Mouse (Mus musculus): ENCODE data around the gene Rnase11.
"Not testable (repeated sequence)": the region's sequence is repeated elsewhere in the genome, so short reads cannot be mapped to it uniquely, and the experiment has no call there.

The Rnase11 gene

GRCm38 (mm10) chr14:51050063-51050462 is at the start of gene Rnase11:
TSS of gene Rnase11 (minus strand) at chr14:51050163.
- in situ Hi-C loops (cut with MboI): no loop called here

GRCm38 (mm10) chr14:51098921-51099320 is 49.0 kb upstream of the Rnase11 start:
- in situ Hi-C loops (cut with MboI): no loop called here

- in situ Hi-C loops (cut with MboI): not testable (repeated sequence)
These were observed 48.3 kb upstream of the Rnase11 start for GRCm38 (mm10) chr14:51098300-51098699.

DNA sequence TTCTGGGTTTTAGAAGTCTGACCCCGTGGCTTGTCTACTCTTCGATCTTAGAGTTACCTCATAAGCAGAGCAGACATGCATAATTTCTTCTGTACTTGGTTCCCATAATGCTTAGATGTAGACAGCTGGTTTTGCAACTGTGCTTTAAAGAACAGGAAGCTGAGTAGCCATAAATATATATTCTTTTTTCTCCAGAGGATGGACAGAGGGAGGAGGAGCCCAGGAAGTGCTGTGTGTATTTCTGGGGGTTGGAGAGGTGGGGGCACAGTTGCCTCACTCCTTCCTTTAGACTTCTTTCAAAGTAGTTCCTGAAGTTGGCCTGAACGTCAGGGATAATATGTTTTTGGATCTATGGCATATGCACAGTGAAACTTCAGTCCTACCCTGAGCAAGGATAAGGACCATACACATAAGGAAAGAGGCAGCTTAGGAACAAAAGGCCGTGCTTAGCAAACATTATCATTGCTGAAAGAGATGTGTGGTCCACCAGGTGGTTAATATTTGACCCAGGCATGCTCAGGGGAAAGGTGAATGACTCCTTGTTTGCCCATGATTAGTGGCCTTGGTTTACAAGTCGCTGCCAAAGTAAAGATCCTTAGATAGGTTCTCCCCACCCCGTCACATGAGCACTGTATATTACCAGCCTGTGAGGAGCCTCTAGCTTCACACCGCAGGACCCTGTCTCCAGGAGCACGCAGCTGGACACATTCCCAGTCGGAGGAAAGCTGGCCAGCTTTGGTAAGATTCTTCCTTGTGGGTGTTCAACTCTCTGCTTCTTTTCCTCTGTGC is 46.0 kb upstream of the Rnase11 start:
- in situ Hi-C loops (cut with MboI): no loop called here

DNA sequence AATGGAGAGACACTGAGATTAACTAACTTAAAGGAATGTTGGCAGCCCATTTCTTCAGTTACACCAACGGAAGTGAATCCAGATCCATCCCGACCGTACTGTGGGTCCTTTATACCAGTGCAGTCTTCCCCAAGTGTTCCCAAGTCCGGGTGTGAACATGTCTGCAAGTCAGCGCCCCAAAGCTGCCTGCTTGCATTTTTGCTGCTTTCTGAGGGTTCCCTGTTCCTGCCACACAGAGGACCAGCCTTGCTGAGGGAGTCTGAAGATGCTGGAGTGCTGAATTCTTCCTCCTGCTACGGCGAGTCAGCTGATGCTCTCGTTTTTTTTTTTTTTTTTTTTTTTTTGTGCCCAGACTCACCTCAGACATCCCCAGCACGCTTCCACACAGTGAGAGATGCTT is 45.0 kb upstream of the Rnase11 start:
- in situ Hi-C loops (cut with MboI): no loop called here

GRCm38 (mm10) chr14:51094096-51094875 is 44.3 kb upstream of the Rnase11 start:
- in situ Hi-C loops (cut with MboI): no loop called here

DNA sequence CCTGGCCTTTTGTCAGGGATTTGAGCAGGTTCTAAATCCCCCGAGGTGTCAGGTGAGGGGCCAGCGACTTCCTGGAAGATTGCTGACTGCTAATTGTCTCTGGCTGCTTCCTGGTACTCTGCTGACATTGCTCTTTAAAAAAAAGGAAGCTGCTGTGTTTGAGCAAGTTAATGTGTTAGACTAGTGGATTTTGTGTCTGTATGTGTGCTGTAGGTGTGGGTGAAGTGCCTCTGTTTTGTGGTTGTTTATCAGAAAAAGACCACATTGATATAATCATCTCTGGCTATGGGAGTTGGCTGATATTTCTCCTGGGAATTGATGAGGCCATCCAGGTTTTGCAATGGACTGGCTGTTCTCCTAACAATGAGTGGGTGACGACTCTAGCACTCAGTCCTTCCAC is 43.5 kb upstream of the Rnase11 start:
- in situ Hi-C loops (cut with MboI): no loop called here

DNA sequence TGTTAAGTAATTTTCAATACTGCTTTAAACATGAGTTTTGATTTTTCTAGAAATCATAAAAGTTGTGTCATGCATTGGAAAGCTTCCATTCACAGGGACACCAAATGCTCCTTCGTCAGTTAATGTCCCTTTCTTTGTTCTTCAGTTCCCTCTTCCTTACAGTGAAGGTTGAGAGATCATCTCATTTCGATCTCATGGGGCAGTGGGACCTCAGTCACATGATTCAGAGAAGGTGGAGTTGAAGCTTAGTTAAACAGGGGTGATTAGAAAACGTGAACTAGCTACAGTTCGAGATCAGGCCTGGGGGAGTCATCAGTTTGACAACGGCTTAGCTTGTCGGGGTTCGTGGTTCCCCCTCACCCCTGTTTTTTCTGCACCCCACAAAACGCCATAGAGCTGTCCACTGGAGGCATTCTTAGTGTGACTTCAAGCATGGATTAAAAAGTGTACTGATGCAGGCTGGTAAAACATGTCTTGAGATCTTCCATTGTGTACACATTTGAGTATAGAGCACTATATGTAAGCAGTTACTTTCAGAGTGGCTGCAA is 42.2 kb upstream of the Rnase11 start:
- in situ Hi-C loops (cut with MboI): no loop called here

- in situ Hi-C loops (cut with MboI): no loop called here
These were observed 41.2 kb upstream of the Rnase11 start, which contains the start of the genes Rnase4 and Ang for GRCm38 (mm10) chr14:51090921-51091900. TSS of gene Rnase4 (plus strand) at chr14:51091077. TSS of gene Ang (plus strand) at chr14:51091150.

DNA sequence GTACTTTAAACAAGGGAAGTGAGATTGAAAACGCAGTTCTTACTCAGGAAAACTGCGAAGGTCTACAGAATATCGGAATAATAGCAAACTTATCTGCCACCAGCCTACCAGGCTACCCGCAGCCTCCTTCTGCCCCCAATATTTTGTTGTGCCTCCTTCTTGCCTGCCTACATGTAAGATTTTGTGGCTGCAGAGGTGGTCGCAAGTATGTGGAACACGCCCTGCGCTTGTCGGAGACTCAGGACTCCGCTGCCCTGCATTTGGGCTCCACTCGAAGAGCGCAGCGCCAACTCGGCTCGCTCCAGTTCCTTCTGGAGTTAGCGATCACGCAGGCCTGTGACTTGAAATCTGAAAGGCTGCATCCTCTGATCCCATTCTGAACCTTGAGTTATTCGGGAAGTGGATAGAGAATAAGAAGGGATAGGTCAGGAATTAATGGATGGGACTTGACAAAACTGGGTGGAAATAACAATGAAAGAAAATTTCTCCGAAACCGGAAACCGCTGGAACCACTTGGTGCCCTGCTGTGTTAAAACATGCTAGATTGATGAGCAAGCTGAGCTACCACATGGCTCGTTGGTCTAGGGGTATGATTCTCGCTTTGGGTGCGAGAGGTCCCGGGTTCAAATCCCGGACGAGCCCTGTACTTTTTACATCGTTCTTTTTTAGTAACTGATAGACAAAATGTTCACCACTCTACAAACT is 40.3 kb upstream of the Rnase11 start:
- in situ Hi-C loops (cut with MboI): no loop called here

GRCm38 (mm10) chr14:51089674-51090076 is 39.7 kb upstream of the Rnase11 start:
- in situ Hi-C loops (cut with MboI): no loop called here

- in situ Hi-C loops (cut with MboI): no loop called here
These were observed 39.2 kb upstream of the Rnase11 start for GRCm38 (mm10) chr14:51088970-51089673.

GRCm38 (mm10) chr14:51088166-51088969 is 38.4 kb upstream of the Rnase11 start:
- in situ Hi-C loops (cut with MboI): no loop called here

DNA sequence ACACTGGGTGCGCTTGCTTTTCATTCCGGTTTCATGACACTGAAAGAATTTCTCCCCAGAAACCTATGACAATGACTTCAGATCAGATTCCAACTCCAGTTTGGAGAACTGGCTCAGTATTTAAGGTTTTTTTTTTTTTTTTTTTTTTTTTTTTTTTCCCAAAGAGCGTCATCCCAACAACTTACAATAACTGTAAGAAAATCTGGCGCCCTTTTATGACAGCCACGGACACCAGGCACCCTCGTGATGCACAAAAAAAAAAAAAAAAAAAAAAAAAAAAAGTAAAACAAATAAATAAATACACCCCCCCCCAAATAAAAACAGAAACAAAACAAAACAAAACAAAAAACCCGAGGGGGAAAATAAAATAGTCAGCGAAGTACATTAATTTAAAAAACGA is 37.8 kb upstream of the Rnase11 start:
- in situ Hi-C loops (cut with MboI): no loop called here

GRCm38 (mm10) chr14:51085911-51086310 is 35.9 kb upstream of the Rnase11 start:
- in situ Hi-C loops (cut with MboI): no loop called here

DNA sequence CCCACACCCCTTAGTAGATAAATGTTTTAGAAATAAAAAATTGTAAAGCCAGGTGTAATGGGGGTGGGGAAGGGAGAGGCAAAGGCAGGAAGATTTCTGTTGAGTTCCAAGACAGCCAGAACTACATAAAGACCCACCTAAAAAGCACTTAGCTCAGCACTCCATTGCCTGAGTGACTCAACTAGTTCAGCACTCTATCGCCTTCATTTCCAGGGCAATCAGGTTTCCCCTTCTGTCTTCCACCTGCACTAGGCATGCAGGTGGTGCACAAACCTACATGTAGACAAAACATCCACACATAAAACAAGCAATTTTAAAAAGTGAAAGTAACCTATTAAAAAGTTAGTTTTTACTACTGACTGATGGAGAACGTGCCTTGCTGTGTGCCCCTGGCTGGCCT is 35.1 kb upstream of the Rnase11 start:
- in situ Hi-C loops (cut with MboI): no loop called here

- in situ Hi-C loops (cut with MboI): no loop called here
These were observed 33.8 kb upstream of the Rnase11 start for GRCm38 (mm10) chr14:51083805-51084204.

- in situ Hi-C loops (cut with MboI): no loop called here
These were observed 32.9 kb upstream of the Rnase11 start for GRCm38 (mm10) chr14:51082599-51083581.
